Mouse (Mus musculus) fat pad, adult 2 months (tissue): ENCODE measurements around the gene Tcl1.
"Not testable (repeated sequence)": the region's sequence is repeated elsewhere in the genome, so short reads cannot be mapped to it uniquely, and the experiment has no call there.

Experiments used
- DNase-seq: peaks from one replicate; pipeline ENCODE4 v3.0.0-alpha.2; 2011; ENCODE audit warnings: low read depth, low spot score; ENCODE audit errors: extremely low read depth

Tcl1 gene

GRCm38 (mm10) chr12:105222601-105223319 lies at the start of gene Tcl1:
TSS of gene Tcl1 (minus strand) at chr12:105222793.
- DNase-seq = no peak

- DNase-seq = no peak
These were observed 48.7 kb upstream of the Tcl1 start for GRCm38 (mm10) chr12:105271016-105271965.

- DNase-seq = no peak
These were observed 44.5 kb upstream of the Tcl1 start for GRCm38 (mm10) chr12:105267076-105267475.

- no peak for DNase-seq
These were observed 43.5 kb upstream of the Tcl1 start for GRCm38 (mm10) chr12:105266096-105266495.

GRCm38 (mm10) chr12:105259221-105259620 lies 36.6 kb upstream of the Tcl1 start:
- no peak for DNase-seq

- DNase-seq = no peak
These were observed 36.2 kb upstream of the Tcl1 start for GRCm38 (mm10) chr12:105258787-105259186.

- no peak for DNase-seq
These were observed 31.2 kb upstream of the Tcl1 start for GRCm38 (mm10) chr12:105253796-105254195.

GRCm38 (mm10) chr12:105248763-105249233 lies 26.2 kb upstream of the Tcl1 start:
- DNase-seq = no peak

- no peak for DNase-seq
These were observed 16.5 kb upstream of the Tcl1 start for GRCm38 (mm10) chr12:105239060-105239459.

GRCm38 (mm10) chr12:105235091-105235490 lies 12.5 kb upstream of the Tcl1 start:
- no peak for DNase-seq

GRCm38 (mm10) chr12:105234362-105234761 lies 11.8 kb upstream of the Tcl1 start:
- DNase-seq = no peak

- no peak for DNase-seq
These were observed 2.2 kb upstream of the Tcl1 start for GRCm38 (mm10) chr12:105224621-105225320.

GRCm38 (mm10) chr12:105217101-105217760 lies 5.4 kb downstream of the Tcl1 start:
- no peak for DNase-seq

- no peak for DNase-seq
These were observed 13.4 kb downstream of the Tcl1 start for GRCm38 (mm10) chr12:105209231-105209630.

GRCm38 (mm10) chr12:105208441-105208840 lies 14.2 kb downstream of the Tcl1 start:
- no peak for DNase-seq

GRCm38 (mm10) chr12:105207071-105207470 lies 15.5 kb downstream of the Tcl1 start:
- DNase-seq = no peak

- not testable (repeated sequence) for DNase-seq
These were observed 20.9 kb downstream of the Tcl1 start, which contains the start of gene Tcl1b4 for GRCm38 (mm10) chr12:105201657-105202056. TSS of gene Tcl1b4 (plus strand) at chr12:105201957.

GRCm38 (mm10) chr12:105199684-105200497 lies 22.7 kb downstream of the Tcl1 start:
- DNase-seq = not testable (repeated sequence)

GRCm38 (mm10) chr12:105190743-105191142 lies 31.9 kb downstream of the Tcl1 start, which contains the start of gene Tcl1b3:
TSS of gene Tcl1b3 (plus strand) at chr12:105191043.
- DNase-seq = not testable (repeated sequence)

GRCm38 (mm10) chr12:105188980-105189379 lies 33.6 kb downstream of the Tcl1 start:
- DNase-seq = not testable (repeated sequence)
